Mouse (Mus musculus): Measurements from ENCODE around the gene Mios. TPM values are rescaled to one million over a fixed set of nuclear protein-coding genes. Genes with fewer than 3 reads are reported as not detected.
A peak's percentile ranks its signal among the peaks of the same experiment; 100 is the strongest.

Gene Mios
- 10.8 and 13.8 TPM in 2 replicates for total RNA-seq (2014; rRNA removed; ENCODE audit: low replicate concordance)
- polyA plus RNA-seq (2015; fragmentation: Nextera tagmentation; extraction: Ambion mirVana): 13.6 and 15.0 TPM in 2 replicates

DNA sequence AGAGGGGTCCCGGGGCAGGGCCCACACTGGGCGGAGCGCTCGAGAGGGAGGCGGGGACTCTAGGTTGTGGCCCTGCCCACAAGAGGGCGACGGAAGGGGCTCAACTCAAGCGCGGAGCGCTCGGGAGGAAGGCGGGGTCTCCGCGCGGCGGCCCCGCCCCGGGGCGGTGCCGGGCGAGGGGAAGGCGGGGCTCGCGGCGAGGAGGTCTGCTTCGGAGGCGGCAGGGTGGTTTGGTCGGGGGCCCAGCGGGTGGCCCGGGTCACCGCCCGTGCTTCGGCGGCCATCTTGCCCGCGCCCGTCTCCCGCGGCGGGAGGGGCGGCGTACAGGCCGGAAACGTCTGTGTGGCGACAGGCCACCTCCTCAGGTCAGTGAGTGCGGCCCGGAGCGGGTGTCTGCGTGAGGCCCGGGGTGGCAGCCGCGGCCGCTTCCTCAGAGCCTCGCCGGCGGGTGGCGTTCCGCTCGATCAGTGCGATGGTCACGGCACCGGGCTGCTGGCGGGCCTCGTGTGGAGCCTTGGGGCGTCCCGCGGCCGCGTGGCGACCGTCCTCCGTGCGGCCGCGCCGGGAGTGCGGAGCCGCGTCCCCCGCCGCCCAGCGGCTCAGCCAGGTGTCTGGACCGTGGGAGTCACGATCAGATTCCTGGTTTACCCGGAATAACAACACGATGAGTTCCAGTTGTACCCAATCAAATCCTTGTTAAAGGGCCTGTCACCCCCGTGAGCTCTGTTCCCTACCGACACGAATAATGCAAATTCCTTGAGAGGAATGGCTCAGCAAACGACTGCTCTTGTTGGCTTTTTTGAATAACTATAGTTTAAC, at the start of gene Mios:
Mios (plus strand) TSS at position 176 of the 819 bp plus-strand sequence.
- H3K4me3 ChIP-seq (ENCODE audit: low read depth, low read length): peak within 1 kb of the TSS; percentile 79
- peak; percentile 96 for ATAC-seq (ENCODE audit: insufficient read depth, low read depth)

DNA sequence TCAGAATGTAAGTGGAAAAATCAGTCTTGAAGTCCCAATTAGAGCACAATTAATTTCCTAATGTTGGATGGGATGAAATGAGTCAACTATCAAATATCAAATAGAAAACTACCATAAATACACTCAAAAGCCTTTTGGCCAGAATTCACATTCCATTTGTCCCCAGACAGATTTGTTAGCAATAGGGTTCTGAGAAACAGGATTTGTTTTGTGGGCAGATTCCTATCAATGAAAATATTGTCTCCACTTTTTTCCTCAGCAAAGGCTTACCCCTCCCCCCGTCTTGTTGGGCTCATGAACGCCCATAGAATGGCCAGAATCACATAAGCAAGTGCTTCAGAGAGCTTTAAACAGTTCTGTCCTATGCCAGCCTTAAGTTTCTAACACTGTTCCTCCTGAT, 49.0 kb upstream of the Mios start:
- TF ChIP-seq CTCF (IDR thresholded peaks at IDR 0.05; ENCODE audit: low read depth): no peak
- TF ChIP-seq EP300 (IDR thresholded peaks at IDR 0.05; ENCODE audit: low read depth): no peak
- Histone ChIP-seq H3K9ac (replicated peaks; ENCODE audit: low read depth, low read length) (no peak overlapping the region), H3K4me2 (ENCODE audit: low read depth, low read length) (no peak overlapping the region), H3K36me3 (replicated peaks; ENCODE audit: control insufficient read depth, insufficient read depth, low read length) (no peaks in the 10 kb centered on the region), H3K27me3 (ENCODE audit: control insufficient read depth, insufficient read depth, low read length) (no peaks in the 10 kb centered on the region), H3K4me3 (ENCODE audit: low read depth, low read length) (no peak overlapping the region), H3K9me3 (replicated peaks; ENCODE audit: control insufficient read depth, low read length) (no peaks in the 10 kb centered on the region), H3K27ac (ENCODE audit: low read depth) (no peak overlapping the region), H3K4me1 (ENCODE audit: control insufficient read depth, insufficient read depth) (peaks cover 4% of the 10 kb centered on the region; the same call in 1 of the 2 replicates)
- no peak for DNase-seq (ENCODE audit: low spot score)
- no peak for ATAC-seq (ENCODE audit: insufficient read depth, low read depth)
- 49% methylated on average over 2 of the region's 2 CpGs for WGBS

More for the DNA sequence above, at the start of gene Mios:
- TF ChIP-seq EP300 (IDR thresholded peaks at IDR 0.05; ENCODE audit: low read depth) (no peak), CTCF (IDR thresholded peaks at IDR 0.05; ENCODE audit: low read depth) (peak; percentile 25; the same call in 1 of the 2 replicates)
- peaks cover 7% of the 10 kb centered on the region; the same call in 1 of the 2 replicates for H3K4me1 ChIP-seq (ENCODE audit: control insufficient read depth, insufficient read depth)
- H3K4me2 ChIP-seq (ENCODE audit: low read depth, low read length): peak within 1 kb of the TSS; percentile 67
- H3K27me3 ChIP-seq (ENCODE audit: control insufficient read depth, insufficient read depth, low read length): no peaks in the 10 kb centered on the region
- H3K27ac ChIP-seq (ENCODE audit: low read depth): peak within 1 kb of the TSS; percentile 93
- H3K9me3 ChIP-seq (replicated peaks; ENCODE audit: control insufficient read depth, low read length): no peaks in the 10 kb centered on the region
- peaks cover 7% of the 10 kb centered on the region; the same call in 1 of the 2 replicates for H3K36me3 ChIP-seq (replicated peaks; ENCODE audit: control insufficient read depth, insufficient read depth, low read length)
- peak; percentile 82 for DNase-seq (ENCODE audit: low spot score)
- H3K9ac ChIP-seq (replicated peaks; ENCODE audit: low read depth, low read length): peak within 1 kb of the TSS; percentile 86
- under 1% methylated on average over 83 of the region's 90 CpGs for WGBS

DNA sequence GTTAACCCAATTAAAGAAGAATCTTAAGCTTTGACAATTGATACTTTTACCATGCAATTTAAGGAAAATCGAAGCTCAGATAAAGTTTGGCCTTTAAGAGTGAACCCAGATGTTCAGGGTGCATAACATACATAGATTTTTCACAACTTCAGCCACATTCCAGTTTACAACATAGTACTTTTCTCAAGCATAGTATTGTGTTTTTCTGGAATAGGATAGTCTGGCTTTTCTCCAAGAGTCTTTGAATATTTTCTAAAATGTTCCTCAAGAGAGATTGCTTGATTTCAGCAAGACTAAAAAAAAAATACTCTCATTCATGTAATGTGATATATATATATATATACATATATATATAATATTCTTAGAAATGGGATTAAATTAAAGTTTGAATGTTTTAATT, 44.3 kb upstream of the Mios start:
- 38% methylated on average over 1 of the region's 1 CpGs for WGBS
- no peaks in the 10 kb centered on the region for H3K36me3 ChIP-seq (replicated peaks; ENCODE audit: control insufficient read depth, insufficient read depth, low read length)
- H3K9me3 ChIP-seq (replicated peaks; ENCODE audit: control insufficient read depth, low read length): no peaks in the 10 kb centered on the region
- no peak overlapping the region for H3K27ac ChIP-seq (ENCODE audit: low read depth)
- no peak overlapping the region for H3K4me2 ChIP-seq (ENCODE audit: low read depth, low read length)
- no peaks in the 10 kb centered on the region for H3K27me3 ChIP-seq (ENCODE audit: control insufficient read depth, insufficient read depth, low read length)
- no peak for ATAC-seq (ENCODE audit: insufficient read depth, low read depth)
- TF ChIP-seq CTCF (IDR thresholded peaks at IDR 0.05; ENCODE audit: low read depth) (no peak), EP300 (IDR thresholded peaks at IDR 0.05; ENCODE audit: low read depth) (no peak)
- no peak overlapping the region for H3K9ac ChIP-seq (replicated peaks; ENCODE audit: low read depth, low read length)
- no peaks in the 10 kb centered on the region for H3K4me1 ChIP-seq (ENCODE audit: control insufficient read depth, insufficient read depth)
- DNase-seq (ENCODE audit: low spot score): no peak
- H3K4me3 ChIP-seq (ENCODE audit: low read depth, low read length): no peak overlapping the region

DNA sequence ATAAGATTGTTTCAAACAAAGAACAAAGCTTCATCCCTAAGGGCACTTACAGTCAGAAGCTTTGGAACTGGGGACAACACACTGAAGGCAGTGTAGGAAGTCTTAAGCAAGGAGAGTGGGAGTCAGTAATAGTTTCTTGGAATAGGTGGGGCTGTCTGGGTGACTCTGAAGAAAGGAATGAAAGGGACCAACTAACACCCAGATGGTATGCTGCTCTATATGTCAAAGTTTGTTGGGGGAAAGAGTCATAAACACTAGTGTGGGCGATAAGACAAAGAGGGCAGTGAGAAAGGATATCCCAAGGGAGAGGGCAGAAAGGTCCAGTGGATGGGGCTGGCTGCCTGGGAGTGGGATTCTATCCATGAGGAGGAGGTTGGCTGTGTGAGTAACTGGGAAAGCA, 36.9 kb upstream of the Mios start:
- Histone ChIP-seq H3K9me3 (replicated peaks; ENCODE audit: control insufficient read depth, low read length) (no peaks in the 10 kb centered on the region), H3K27me3 (ENCODE audit: control insufficient read depth, insufficient read depth, low read length) (no peaks in the 10 kb centered on the region), H3K36me3 (replicated peaks; ENCODE audit: control insufficient read depth, insufficient read depth, low read length) (no peaks in the 10 kb centered on the region), H3K9ac (replicated peaks; ENCODE audit: low read depth, low read length) (no peak overlapping the region), H3K4me1 (ENCODE audit: control insufficient read depth, insufficient read depth) (no peaks in the 10 kb centered on the region), H3K4me3 (ENCODE audit: low read depth, low read length) (no peak overlapping the region), H3K4me2 (ENCODE audit: low read depth, low read length) (no peak overlapping the region), H3K27ac (ENCODE audit: low read depth) (no peak overlapping the region)
- WGBS: 81% methylated on average over 1 of the region's 1 CpGs
- TF ChIP-seq CTCF (IDR thresholded peaks at IDR 0.05; ENCODE audit: low read depth) (no peak), EP300 (IDR thresholded peaks at IDR 0.05; ENCODE audit: low read depth) (no peak)
- ATAC-seq (ENCODE audit: insufficient read depth, low read depth): no peak
- no peak for DNase-seq (ENCODE audit: low spot score)

DNA sequence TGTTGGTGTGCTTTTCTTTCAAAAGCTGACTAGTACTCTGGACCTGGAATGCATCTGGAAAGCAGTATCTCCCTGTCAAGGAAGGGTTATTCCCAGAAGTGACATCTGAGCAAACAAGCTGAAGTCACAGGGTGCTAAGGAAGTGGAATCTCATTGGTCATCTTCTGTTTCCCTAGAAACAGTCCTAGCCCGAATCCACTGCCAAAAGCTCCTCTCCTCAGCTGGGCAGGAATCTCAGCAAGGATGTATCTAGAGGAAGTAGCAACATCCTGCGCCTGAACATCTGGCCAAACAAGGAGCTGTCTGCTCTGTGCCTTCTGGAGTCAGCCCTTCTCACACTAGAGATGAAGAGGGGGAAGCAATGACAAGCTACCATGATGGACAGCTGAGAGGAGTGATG, 35.0 kb upstream of the Mios start:
- ATAC-seq (ENCODE audit: insufficient read depth, low read depth): peak; percentile 80
- no peaks in the 10 kb centered on the region for H3K9me3 ChIP-seq (replicated peaks; ENCODE audit: control insufficient read depth, low read length)
- TF ChIP-seq CTCF (IDR thresholded peaks at IDR 0.05; ENCODE audit: low read depth): no peak
- TF ChIP-seq EP300 (IDR thresholded peaks at IDR 0.05; ENCODE audit: low read depth): no peak
- H3K27me3 ChIP-seq (ENCODE audit: control insufficient read depth, insufficient read depth, low read length): no peaks in the 10 kb centered on the region
- DNase-seq (ENCODE audit: low spot score): peak; percentile 41
- H3K36me3 ChIP-seq (replicated peaks; ENCODE audit: control insufficient read depth, insufficient read depth, low read length): no peaks in the 10 kb centered on the region
- H3K4me3 ChIP-seq (ENCODE audit: low read depth, low read length): no peak overlapping the region
- 23% methylated on average over 2 of the region's 2 CpGs for WGBS
- H3K9ac ChIP-seq (replicated peaks; ENCODE audit: low read depth, low read length): no peak overlapping the region
- H3K27ac ChIP-seq (ENCODE audit: low read depth): no peak overlapping the region
- no peaks in the 10 kb centered on the region for H3K4me1 ChIP-seq (ENCODE audit: control insufficient read depth, insufficient read depth)
- no peak overlapping the region for H3K4me2 ChIP-seq (ENCODE audit: low read depth, low read length)
